Mouse (Mus musculus) frontal cortex, postnatal 25 days (tissue): Measurements from ENCODE around the gene Trdn.

Experiments used
- DNase-seq, 2 experiments: peaks; one replicate each; pipeline ENCODE4 v3.0.0; 2022; ENCODE audit warnings: low spot score in 2 of 2

Trdn gene

GRCm38 (mm10) chr10:33370534-33370933, 290.2 kb downstream of the Trdn start:
- DNase-seq, result no peak

GRCm38 (mm10) chr10:33375474-33376029, 295.2 kb downstream of the Trdn start:
- no peak for DNase-seq
